Mouse (Mus musculus): ENCODE data around the gene Gtf3c2.

- TF ChIP-seq CTCF (IDR thresholded peaks at IDR 0.05; ENCODE audit: low read depth, low read length) (no peak; the same call in 1 of the 2 replicates), POLR2A (IDR thresholded peaks at IDR 0.05; ENCODE audit: borderline replicate concordance, low read depth, low read length) (no peak)
These were observed 12.3 kb upstream of the Gtf3c2 start for GRCm38 (mm10) chr5:31192045-31192938.

Measured in bone marrow macrophage, adult 2 months (primary cell).